Mouse (Mus musculus): ENCODE data around the gene Stx17.

DNA sequence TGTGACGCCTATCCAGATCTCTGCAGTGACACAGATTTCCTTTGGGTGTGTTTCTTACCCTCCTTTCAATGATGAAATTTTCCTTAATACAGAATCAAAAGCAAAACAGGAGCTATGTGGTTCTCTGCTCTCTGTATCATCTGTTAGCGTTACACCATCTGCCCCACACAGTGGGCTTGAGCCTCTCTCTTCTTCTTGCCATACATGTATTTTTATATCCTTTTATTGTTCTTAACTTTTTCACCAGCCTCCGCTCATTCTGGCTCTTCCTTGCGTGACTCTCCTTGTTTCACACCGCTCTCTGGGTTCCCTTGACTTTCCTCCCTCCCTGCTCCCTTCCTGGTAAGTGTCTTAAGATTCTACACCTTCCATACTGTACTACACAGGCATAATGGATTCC lies 28.5 kb downstream of the Stx17 start:
- TF ChIP-seq CTCF (IDR thresholded peaks at IDR 0.05; ENCODE audit: low read depth) = no peak
- no peak for TF ChIP-seq EP300 (IDR thresholded peaks at IDR 0.05; ENCODE audit: low read depth)

Measured in liver, embryonic 14.5 days (tissue).